Mouse (Mus musculus) myocyte (in vitro differentiated cells): ENCODE measurements around the gene Prkca. TPM values are rescaled to one million over a fixed set of nuclear protein-coding genes. Genes with fewer than 3 reads are reported as not detected.

ENCODE experiments used
- H3K27me3 ChIP-seq: one replicate; pipeline ENCODE4 v1.6.1; 2011; ENCODE audit not compliant: control insufficient read depth, insufficient read depth, insufficient read length
- H3K36me3 ChIP-seq: one replicate; pipeline ENCODE4 v1.6.1; 2011; ENCODE audit not compliant: control insufficient read depth, insufficient read depth
- H3K4me2 ChIP-seq: one replicate; pipeline ENCODE4 v1.6.1; 2011; ENCODE audit warnings: low read depth, control low read depth
- H3K4me3 ChIP-seq: one replicate; pipeline ENCODE4 v1.5.1; 2011; ENCODE audit warnings: mild to moderate bottlenecking, control low read depth, moderate library complexity
- H3K79me2 ChIP-seq: one replicate; pipeline ENCODE4 v1.6.1; 2011; ENCODE audit not compliant: control insufficient read depth, insufficient read depth
- H3ac ChIP-seq: one replicate; pipeline ENCODE4 v1.6.1; 2011; ENCODE audit not compliant: control insufficient read depth, insufficient read length
- CEBPB ChIP-seq: IDR thresholded peaks from 2 replicates; pipeline ENCODE4 v1.6.1; 2011; ENCODE audit warnings: mild to moderate bottlenecking, moderate library complexity; ENCODE audit not compliant: poor library complexity, insufficient read depth, severe bottlenecking
- E2F4 ChIP-seq: IDR thresholded peaks from one replicate; pipeline ENCODE4 v1.6.1; 2011; ENCODE audit warnings: mild to moderate bottlenecking, control low read depth, moderate library complexity; ENCODE audit not compliant: insufficient read depth
- MAX ChIP-seq: IDR thresholded peaks from one replicate; pipeline ENCODE4 v1.6.1; 2011; ENCODE audit warnings: low read depth, mild to moderate bottlenecking, control low read depth
- MYOD1 ChIP-seq, 3 experiments: IDR thresholded peaks; one replicate each; pipeline ENCODE4 v1.6.1; 2011; ENCODE audit warnings: control low read depth in 2 of 3, low read depth in 2 of 3, mild to moderate bottlenecking in 2 of 3, moderate library complexity in 1 of 3; ENCODE audit not compliant: insufficient read length in 2 of 3, control insufficient read depth in 1 of 3
- MYOG ChIP-seq, 3 experiments: IDR thresholded peaks; one replicate each; pipeline ENCODE4 v1.6.1; 2011; ENCODE audit warnings: control low read depth in 2 of 3, low read depth in 2 of 3, mild to moderate bottlenecking in 2 of 3; ENCODE audit not compliant: insufficient read length in 2 of 3, control insufficient read depth in 1 of 3, insufficient read depth in 1 of 3
- POLR2A ChIP-seq: IDR thresholded peaks from one replicate; pipeline ENCODE4 v1.6.1; 2011; ENCODE audit warnings: low read depth, mild to moderate bottlenecking, control low read depth, moderate library complexity; ENCODE audit not compliant: insufficient read length
- POLR2AphosphoS2 ChIP-seq: IDR thresholded peaks from one replicate; pipeline ENCODE4 v1.6.1; 2011; ENCODE audit warnings: low read depth, control low read depth; ENCODE audit not compliant: insufficient read length
- REST ChIP-seq: IDR thresholded peaks from one replicate; pipeline ENCODE4 v1.6.1; 2011; ENCODE audit warnings: mild to moderate bottlenecking, control low read depth, moderate library complexity; ENCODE audit not compliant: insufficient read depth, insufficient read length
- SRF ChIP-seq: IDR thresholded peaks from one replicate; pipeline ENCODE4 v1.6.1; 2011; ENCODE audit warnings: low read depth; ENCODE audit not compliant: control insufficient read depth, insufficient read length
- TCF12 ChIP-seq: IDR thresholded peaks from one replicate; pipeline ENCODE4 v1.6.1; 2011; ENCODE audit warnings: mild to moderate bottlenecking, control low read depth; ENCODE audit not compliant: poor library complexity, insufficient read depth, severe bottlenecking
- TCF3 ChIP-seq: IDR thresholded peaks from one replicate; pipeline ENCODE4 v1.6.1; 2011; ENCODE audit warnings: low read depth, control low read depth; ENCODE audit not compliant: insufficient read length
- USF1 ChIP-seq: IDR thresholded peaks from one replicate; pipeline ENCODE4 v1.6.1; 2011; ENCODE audit warnings: low read depth, mild to moderate bottlenecking, control low read depth, moderate library complexity
- polyA plus RNA-seq: library from polyadenylated mRNA; unstranded; fragments of >200 nt; fragmentation: generic; extraction: Trizol; gene quantifications from one replicate; pipeline ENCODE4 v1.2.1, GENCODE M21; 2012; ENCODE audit warnings: missing spikeins

The Prkca gene
- polyA plus RNA-seq, 1 experiment: 15.3 TPM

GRCm38 (mm10) chr11:108210749-108211148, 133.0 kb downstream of the Prkca start:
- Histone ChIP-seq H3K27me3 (no peaks in the 10 kb centered on the region), H3ac (no peak overlapping the region), H3K36me3 (no peaks in the 10 kb centered on the region), H3K4me2 (no peak overlapping the region), H3K79me2 (peaks cover 7% of the 10 kb centered on the region), H3K4me3 (no peak overlapping the region)
- TF ChIP-seq REST (no peak), TCF12 (no peak), POLR2AphosphoS2 (no peak), POLR2A (no peak), E2F4 (no peak)

GRCm38 (mm10) chr11:108206602-108207001, 137.1 kb downstream of the Prkca start:
- no peak overlapping the region for H3K4me3 ChIP-seq
- TF ChIP-seq SRF (no peak), CEBPB (no peak), POLR2A (no peak), POLR2AphosphoS2 (no peak), REST (no peak), E2F4 (no peak), MYOD1 (IDR thresholded peaks at IDR 0.05; ENCODE audit: control insufficient read depth in 1 of 3, insufficient read length in 2 of 3, low read depth in 2 of 3) (no peak), USF1 (no peak), TCF3 (no peak), TCF12 (no peak), MYOG (IDR thresholded peaks at IDR 0.05; ENCODE audit: control insufficient read depth in 1 of 3, insufficient read depth in 1 of 3, insufficient read length in 2 of 3, low read depth in 2 of 3) (no peak), MAX (no peak)
- no peaks in the 10 kb centered on the region for H3K27me3 ChIP-seq
- no peak overlapping the region for H3ac ChIP-seq
- no peaks in the 10 kb centered on the region for H3K36me3 ChIP-seq
- no peak overlapping the region for H3K4me2 ChIP-seq
- H3K79me2 ChIP-seq: no peaks in the 10 kb centered on the region

GRCm38 (mm10) chr11:108204895-108205248, 138.9 kb downstream of the Prkca start:
- Histone ChIP-seq H3ac (no peak overlapping the region), H3K36me3 (no peaks in the 10 kb centered on the region)

GRCm38 (mm10) chr11:108204202-108204894, 139.4 kb downstream of the Prkca start:
- H3K4me2 ChIP-seq: no peak overlapping the region
- H3K79me2 ChIP-seq: no peaks in the 10 kb centered on the region
- no peak overlapping the region for H3ac ChIP-seq
- no peaks in the 10 kb centered on the region for H3K27me3 ChIP-seq
- no peaks in the 10 kb centered on the region for H3K36me3 ChIP-seq
- H3K4me3 ChIP-seq: no peak overlapping the region
- no peak for TF ChIP-seq SRF
- TF ChIP-seq TCF12: no peak
- TF ChIP-seq POLR2A: no peak
- TF ChIP-seq REST: no peak
- TF ChIP-seq TCF3: no peak
- TF ChIP-seq MAX: no peak
- TF ChIP-seq E2F4: no peak
- no peak for TF ChIP-seq POLR2AphosphoS2
- TF ChIP-seq USF1: no peak
- TF ChIP-seq CEBPB: no peak
- TF ChIP-seq MYOD1 (IDR thresholded peaks at IDR 0.05; ENCODE audit: control insufficient read depth in 1 of 3, insufficient read length in 2 of 3, low read depth in 2 of 3): no peak
- no peak for TF ChIP-seq MYOG (IDR thresholded peaks at IDR 0.05; ENCODE audit: control insufficient read depth in 1 of 3, insufficient read depth in 1 of 3, insufficient read length in 2 of 3, low read depth in 2 of 3)

More at GRCm38 (mm10) chr11:108204895-108205248, 138.9 kb downstream of the Prkca start:
- no peak overlapping the region for H3K4me2 ChIP-seq
- no peaks in the 10 kb centered on the region for H3K79me2 ChIP-seq
- H3K27me3 ChIP-seq: no peaks in the 10 kb centered on the region
- no peak for TF ChIP-seq E2F4
- no peak for TF ChIP-seq POLR2A
- TF ChIP-seq MYOD1 (IDR thresholded peaks at IDR 0.05; ENCODE audit: control insufficient read depth in 1 of 3, insufficient read length in 2 of 3, low read depth in 2 of 3): no peak
- H3K4me3 ChIP-seq: no peak overlapping the region

- Histone ChIP-seq H3K27me3 (no peaks in the 10 kb centered on the region), H3K79me2 (no peaks in the 10 kb centered on the region), H3K4me2 (no peak overlapping the region), H3ac (no peak overlapping the region), H3K36me3 (no peaks in the 10 kb centered on the region), H3K4me3 (no peak overlapping the region)
- TF ChIP-seq CEBPB (no peak), USF1 (no peak), POLR2AphosphoS2 (no peak), MYOD1 (IDR thresholded peaks at IDR 0.05; ENCODE audit: control insufficient read depth in 1 of 3, insufficient read length in 2 of 3, low read depth in 2 of 3) (no peak)
These were observed 140.9 kb downstream of the Prkca start for GRCm38 (mm10) chr11:108202835-108203234.
